Mouse (Mus musculus) olfactory bulb, adult 2 months (tissue): Measurements from ENCODE around the gene Prune2.

Source experiments
- CTCF ChIP-seq: fragments of 200-500 bp; IDR thresholded peaks from 2 replicates; pipeline ENCODE4 v1.5.1; 2012; ENCODE audit warnings: low read depth, mild to moderate bottlenecking, low read length, moderate library complexity; ENCODE audit not compliant: insufficient read depth
- POLR2A ChIP-seq: fragments of 200-500 bp; IDR thresholded peaks from 2 replicates; pipeline ENCODE4 v1.6.1; 2012; ENCODE audit warnings: mild to moderate bottlenecking, low read depth, low read length, moderate library complexity; ENCODE audit not compliant: insufficient read depth

DNA sequence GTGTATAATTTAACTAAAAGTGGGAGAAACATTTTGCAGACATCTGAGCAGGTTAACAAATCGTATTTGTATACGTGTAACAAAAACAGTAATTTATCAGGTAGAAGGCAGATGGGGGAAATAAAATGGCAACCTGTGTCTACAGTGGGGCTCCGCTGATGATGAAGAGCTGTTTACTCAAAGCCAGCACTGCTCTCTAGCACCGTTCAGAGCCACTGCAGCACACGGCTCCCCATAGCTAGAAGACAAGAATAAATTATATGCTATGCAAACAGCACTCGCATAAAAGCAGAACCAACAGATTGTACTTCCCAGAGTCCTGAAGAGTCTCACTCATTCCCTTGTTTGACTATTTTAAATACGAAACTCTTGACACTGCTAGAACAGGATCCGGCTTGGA is 152.9 kb downstream of the Prune2 start:
- no peak for TF ChIP-seq CTCF
- TF ChIP-seq POLR2A: no peak
